Mouse (Mus musculus): ENCODE data around the gene Carmil1.

GRCm38 (mm10) chr13:24110329-24110728 is 170.3 kb downstream of the Carmil1 start:
- no peak for TF ChIP-seq CTCF (IDR thresholded peaks at IDR 0.05; ENCODE audit: insufficient read depth, low read depth, low read length)
- TF ChIP-seq POLR2A (IDR thresholded peaks at IDR 0.05; ENCODE audit: insufficient read depth, low read depth, low read length): no peak

Measured in olfactory bulb, adult 2 months (tissue).